Mouse (Mus musculus): Measurements from ENCODE around the gene Igf2bp1. TPM values are rescaled to one million over a fixed set of nuclear protein-coding genes. Genes with fewer than 3 reads are reported as not detected.

Igf2bp1 gene
- polyA plus RNA-seq, 1 experiment from 2014 or later = 116 TPM

- Histone ChIP-seq H3K36me3 (ENCODE audit: control insufficient read depth, insufficient read depth, low read length) (no peaks in the 10 kb centered on the region), H3K4me2 (ENCODE audit: low read depth, severe bottlenecking) (peak within 1 kb of the TSS; percentile 21; the same call in 1 of the 2 replicates), H3K27me3 (ENCODE audit: control insufficient read depth, insufficient read depth, low read length) (peaks cover 59% of the 10 kb centered on the region), H3K27ac (replicated peaks; ENCODE audit: low read depth, low read length) (no peak within 1 kb of the TSS), H3K9me3 (ENCODE audit: control insufficient read depth, low read length) (no peaks in the 10 kb centered on the region), H3K9ac (ENCODE audit: low read length) (no peak within 1 kb of the TSS), H3K4me3 (ENCODE audit: low read depth, low read length) (peak within 1 kb of the TSS; percentile 11; the same call in 1 of the 2 replicates), H3K4me1 (ENCODE audit: control insufficient read depth, insufficient read depth, low read length) (peaks cover 5% of the 10 kb centered on the region; the same call in 1 of the 2 replicates)
- ATAC-seq (ENCODE audit: insufficient number of reproducible peaks, low FRiP score, low TSS enrichment, low read depth) = no peak
- under 1% methylated on average over 35 of the region's 35 CpGs for WGBS
- no peak for DNase-seq (ENCODE audit: low spot score)
Measured at GRCm38 (mm10) chr11:95914571-95914991, 91.2 kb downstream of the Igf2bp1 start, which contains the start of gene B4galnt2. B4galnt2 (minus strand) TSS chr11:95914891.

GRCm38 (mm10) chr11:95913959-95914566 is 91.7 kb downstream of the Igf2bp1 start:
- WGBS = 2% methylated on average over 14 of the region's 14 CpGs
- H3K27me3 ChIP-seq (ENCODE audit: control insufficient read depth, insufficient read depth, low read length) = peaks cover 59% of the 10 kb centered on the region
- DNase-seq (ENCODE audit: low spot score) = peak; percentile 35

GRCm38 (mm10) chr11:95911579-95911978 is 94.2 kb downstream of the Igf2bp1 start:
- WGBS = 23% methylated on average over 7 of the region's 7 CpGs
- Histone ChIP-seq H3K9ac (ENCODE audit: low read length) (no peak overlapping the region), H3K4me1 (ENCODE audit: control insufficient read depth, insufficient read depth, low read length) (peaks cover 5% of the 10 kb centered on the region; the same call in 1 of the 2 replicates), H3K4me2 (ENCODE audit: low read depth, severe bottlenecking) (no peak overlapping the region), H3K36me3 (ENCODE audit: control insufficient read depth, insufficient read depth, low read length) (no peaks in the 10 kb centered on the region), H3K9me3 (ENCODE audit: control insufficient read depth, low read length) (no peaks in the 10 kb centered on the region), H3K27me3 (ENCODE audit: control insufficient read depth, insufficient read depth, low read length) (peaks cover 44% of the 10 kb centered on the region), H3K4me3 (ENCODE audit: low read depth, low read length) (no peak overlapping the region), H3K27ac (replicated peaks; ENCODE audit: low read depth, low read length) (no peak overlapping the region)
- ATAC-seq (ENCODE audit: insufficient number of reproducible peaks, low FRiP score, low TSS enrichment, low read depth) = no peak
- DNase-seq (ENCODE audit: low spot score) = no peak

More at GRCm38 (mm10) chr11:95913959-95914566, 91.7 kb downstream of the Igf2bp1 start:
- H3K4me1 ChIP-seq (ENCODE audit: control insufficient read depth, insufficient read depth, low read length) = peaks cover 5% of the 10 kb centered on the region; the same call in 1 of the 2 replicates
- peak overlapping the region; percentile 21; the same call in 1 of the 2 replicates for H3K4me2 ChIP-seq (ENCODE audit: low read depth, severe bottlenecking)
- no peaks in the 10 kb centered on the region for H3K9me3 ChIP-seq (ENCODE audit: control insufficient read depth, low read length)
- H3K36me3 ChIP-seq (ENCODE audit: control insufficient read depth, insufficient read depth, low read length) = no peaks in the 10 kb centered on the region
- H3K4me3 ChIP-seq (ENCODE audit: low read depth, low read length) = no peak overlapping the region
- no peak overlapping the region for H3K9ac ChIP-seq (ENCODE audit: low read length)
- ATAC-seq (ENCODE audit: insufficient number of reproducible peaks, low FRiP score, low TSS enrichment, low read depth) = no peak
- H3K27ac ChIP-seq (replicated peaks; ENCODE audit: low read depth, low read length) = no peak overlapping the region

GRCm38 (mm10) chr11:95907805-95908524 is 97.8 kb downstream of the Igf2bp1 start:
- H3K36me3 ChIP-seq (ENCODE audit: control insufficient read depth, insufficient read depth, low read length) = no peaks in the 10 kb centered on the region
- ATAC-seq (ENCODE audit: insufficient number of reproducible peaks, low FRiP score, low TSS enrichment, low read depth) (no peak), DNase-seq (ENCODE audit: low spot score) (no peak)
- peaks cover 17% of the 10 kb centered on the region for H3K27me3 ChIP-seq (ENCODE audit: control insufficient read depth, insufficient read depth, low read length)
- H3K27ac ChIP-seq (replicated peaks; ENCODE audit: low read depth, low read length) = no peak overlapping the region
- H3K9me3 ChIP-seq (ENCODE audit: control insufficient read depth, low read length) = no peaks in the 10 kb centered on the region
- 82% methylated on average over 5 of the region's 5 CpGs for WGBS
- H3K4me1 ChIP-seq (ENCODE audit: control insufficient read depth, insufficient read depth, low read length) = no peaks in the 10 kb centered on the region
- no peak overlapping the region for H3K9ac ChIP-seq (ENCODE audit: low read length)
- no peak overlapping the region for H3K4me3 ChIP-seq (ENCODE audit: low read depth, low read length)
- H3K4me2 ChIP-seq (ENCODE audit: low read depth, severe bottlenecking) = no peak overlapping the region

Small RNAs within 50 kb of the gene (microRNA-seq; reads per million reads assigned to microRNA genes)
- gene Mir3063 = 1.8 reads per million

Other genes with a start within 250 kb of the Igf2bp1 start
- 0.60 TPM in 1 of 2 replicates, not detected in the other for gene Phospho1, start 181.4 kb downstream of the Igf2bp1 start, polyA plus RNA-seq (2014; fragmentation: Nextera tagmentation; extraction: Ambion mirVana)
- 8.1 and 9.8 TPM in 2 replicates for gene Gngt2, start 168.7 kb downstream of the Igf2bp1 start, polyA plus RNA-seq (2014; fragmentation: Nextera tagmentation; extraction: Ambion mirVana)
- gene Abi3, start 163.5 kb downstream of the Igf2bp1 start, polyA plus RNA-seq (2014; fragmentation: Nextera tagmentation; extraction: Ambion mirVana) = 1.4 and 2.8 TPM in 2 replicates
- gene B4galnt2, start 91.0 kb downstream of the Igf2bp1 start, polyA plus RNA-seq (2014; fragmentation: Nextera tagmentation; extraction: Ambion mirVana) = not detected in 2 replicates
- not detected in 2 replicates for gene Gip, start 18.6 kb upstream of the Igf2bp1 start, polyA plus RNA-seq (2014; fragmentation: Nextera tagmentation; extraction: Ambion mirVana)
- gene Snf8, start 28.9 kb upstream of the Igf2bp1 start, polyA plus RNA-seq (2014; fragmentation: Nextera tagmentation; extraction: Ambion mirVana) = 38.3 and 39.1 TPM in 2 replicates
- gene Ube2z, start 59.4 kb upstream of the Igf2bp1 start, polyA plus RNA-seq (2014; fragmentation: Nextera tagmentation; extraction: Ambion mirVana) = 31.1 and 35.4 TPM in 2 replicates
- gene Atp5g1, start 69.7 kb upstream of the Igf2bp1 start, polyA plus RNA-seq (2014; fragmentation: Nextera tagmentation; extraction: Ambion mirVana) = 530 and 535 TPM in 2 replicates
- gene Calcoco2, start 106.0 kb upstream of the Igf2bp1 start, polyA plus RNA-seq (2014; fragmentation: Nextera tagmentation; extraction: Ambion mirVana) = not detected in 2 replicates
- gene Ttll6, start 127.8 kb upstream of the Igf2bp1 start, polyA plus RNA-seq (2014; fragmentation: Nextera tagmentation; extraction: Ambion mirVana) = 0.04 TPM in 1 of 2 replicates, not detected in the other
- gene Hoxb13, start 188.4 kb upstream of the Igf2bp1 start, polyA plus RNA-seq (2014; fragmentation: Nextera tagmentation; extraction: Ambion mirVana) = 0.09 TPM in 1 of 2 replicates, not detected in the other

Data from limb, embryonic 11.5 days (tissue).